Mouse (Mus musculus) layer of hippocampus, adult 9-11 months (tissue): ENCODE data around the gene Cryga.
A peak's percentile ranks its signal among the peaks of the same experiment; 100 is the strongest.
"Not testable (repeated sequence)": the region's sequence is repeated elsewhere in the genome, so short reads cannot be mapped to it uniquely, and the experiment has no call there.

Experiments used
- DNase-seq: peaks from one replicate; pipeline ENCODE4 v3.0.0; 2022

The Cryga gene

DNA sequence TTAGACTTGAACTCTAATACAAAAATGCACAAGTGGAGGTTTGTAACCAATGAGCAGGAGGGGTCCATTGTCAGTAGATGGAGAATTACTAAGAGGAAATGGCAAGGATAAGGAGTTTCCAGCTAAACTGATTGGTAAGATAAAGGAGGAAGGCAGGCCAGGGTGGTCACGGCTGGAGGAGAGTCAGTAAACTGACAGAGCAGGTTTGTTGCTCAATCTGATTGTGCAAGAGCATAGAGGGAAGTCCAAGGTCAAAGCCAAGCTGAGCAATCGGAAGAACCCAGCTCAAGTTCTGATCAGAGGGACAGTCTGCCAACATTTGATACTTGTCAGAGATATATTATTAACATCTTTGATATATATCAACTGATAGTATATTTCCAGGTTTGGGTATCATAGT lies 12.8 kb downstream of the Cryga start:
- peak; percentile 6 for DNase-seq

DNA sequence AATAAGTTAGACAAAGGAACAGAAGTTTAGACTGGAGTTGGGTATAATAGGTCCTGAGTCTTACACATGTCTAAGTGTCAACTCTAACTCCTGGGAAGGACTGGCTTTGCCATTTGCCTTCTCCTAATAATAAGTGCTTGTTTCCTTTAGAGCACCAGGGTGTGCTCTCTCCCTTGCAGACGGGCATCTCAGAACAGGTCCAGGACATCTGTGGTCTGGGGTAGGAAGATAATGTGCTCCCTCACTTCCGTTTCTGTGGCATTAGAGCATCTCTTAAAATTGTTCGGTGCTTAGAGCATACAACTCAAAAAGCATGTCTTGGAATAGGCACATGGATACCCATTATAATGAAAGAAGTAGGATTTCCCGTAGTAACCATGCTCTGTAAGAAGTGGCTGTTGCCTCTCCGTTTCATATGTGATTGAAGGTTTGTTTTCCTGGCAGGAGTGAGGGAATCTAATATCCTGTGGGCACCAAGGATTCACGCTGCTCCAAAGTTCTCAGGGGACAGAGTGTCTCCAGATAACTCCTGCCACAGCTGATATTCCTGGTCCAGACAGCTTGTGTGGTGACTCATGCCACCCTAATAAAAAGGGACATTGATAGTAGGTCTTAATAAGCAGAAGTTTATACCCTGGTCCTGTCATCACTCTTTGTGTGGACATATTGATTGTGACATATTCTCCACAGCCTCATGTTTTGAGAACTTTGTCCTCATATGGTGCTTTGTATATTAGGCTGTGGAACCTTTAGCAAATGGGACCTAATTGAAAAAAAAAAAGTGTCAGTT lies 14.4 kb downstream of the Cryga start:
- DNase-seq: no peak

DNA sequence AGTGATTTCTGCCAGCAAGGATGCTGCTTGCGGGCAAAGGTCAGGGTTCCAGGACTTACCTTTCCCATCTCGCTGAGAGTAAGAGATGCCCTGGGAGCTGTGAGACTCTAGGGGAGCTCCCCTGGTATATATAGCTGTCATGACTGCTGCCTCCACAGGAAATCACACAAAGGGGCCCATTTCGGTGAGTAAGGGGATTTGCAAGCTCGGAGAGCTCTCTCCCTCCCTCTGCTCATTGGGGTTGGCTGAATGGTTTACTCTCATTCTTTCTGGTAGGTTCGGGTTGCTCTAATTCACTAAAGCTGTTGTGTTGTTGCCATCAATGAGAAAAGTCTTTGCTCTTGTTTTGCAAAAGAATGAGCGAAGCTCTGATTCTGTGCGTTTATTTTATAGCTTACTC lies 21.0 kb downstream of the Cryga start, which contains the start of gene Crygb:
Gene Crygb, minus strand, starts transcription at position 101 of the 400 bp plus-strand sequence.
- no peak for DNase-seq

DNA sequence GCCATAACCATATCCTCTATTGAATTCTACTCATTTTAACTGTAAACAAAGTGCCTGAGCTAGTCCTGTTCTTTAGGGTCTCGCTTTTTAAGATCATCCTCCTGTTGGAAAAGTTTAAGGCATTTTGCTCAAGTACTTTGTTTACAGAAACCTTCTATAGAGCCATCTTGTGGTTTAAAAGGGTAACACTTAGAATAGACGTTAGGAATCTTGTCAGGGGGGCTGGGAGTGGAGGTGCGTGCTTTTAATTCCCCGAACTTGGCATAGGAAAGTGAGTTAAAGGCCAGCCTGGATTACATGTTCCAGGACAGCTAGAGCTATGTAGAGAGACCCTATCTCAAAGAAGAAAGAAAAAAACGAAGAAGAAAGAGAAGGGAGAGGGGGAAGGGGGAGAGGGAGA lies 27.6 kb downstream of the Cryga start:
- DNase-seq: no peak

DNA sequence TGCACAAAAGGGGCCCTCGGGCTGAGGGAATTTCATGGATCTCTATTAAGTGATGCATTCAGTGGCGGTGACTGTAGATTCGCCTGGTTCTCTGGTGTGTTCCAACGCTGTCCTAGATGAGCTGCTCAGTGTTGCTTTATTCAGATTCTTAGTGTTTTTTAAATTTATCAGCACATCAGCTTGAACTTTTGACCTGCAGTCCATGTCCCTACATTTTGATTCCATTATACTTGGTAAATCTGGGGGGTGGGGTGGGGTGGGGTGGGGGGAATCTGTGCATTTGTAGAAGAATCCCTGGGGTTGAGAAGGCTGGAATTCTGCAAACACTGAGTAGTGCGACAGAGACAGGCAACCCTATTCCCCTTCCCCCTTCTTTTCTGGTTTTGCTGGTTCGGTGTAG lies 29.6 kb downstream of the Cryga start, which contains the start of gene Crygc:
Gene Crygc, minus strand, starts transcription at position 101 of the 400 bp plus-strand sequence.
- DNase-seq: no peak

DNA sequence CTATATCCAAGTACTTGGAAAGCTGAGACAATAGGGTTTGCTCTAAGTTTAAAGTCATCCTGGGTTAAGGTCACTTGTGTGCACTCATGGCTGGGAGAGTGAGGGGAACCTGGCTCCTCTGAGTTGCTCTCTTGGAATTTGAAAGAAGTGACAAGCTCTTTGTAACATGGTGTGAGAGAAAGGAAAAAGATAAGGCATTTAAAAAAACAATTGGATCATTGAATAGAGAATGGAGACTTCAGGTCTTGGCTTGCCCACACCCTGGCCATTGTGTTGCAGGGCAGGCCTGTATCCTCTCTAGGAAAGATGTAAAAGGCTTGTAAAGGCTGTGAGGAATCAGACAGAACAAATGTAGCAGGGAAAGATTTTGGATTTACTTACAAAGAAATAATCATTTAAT lies 35.3 kb downstream of the Cryga start:
- no peak for DNase-seq

DNA sequence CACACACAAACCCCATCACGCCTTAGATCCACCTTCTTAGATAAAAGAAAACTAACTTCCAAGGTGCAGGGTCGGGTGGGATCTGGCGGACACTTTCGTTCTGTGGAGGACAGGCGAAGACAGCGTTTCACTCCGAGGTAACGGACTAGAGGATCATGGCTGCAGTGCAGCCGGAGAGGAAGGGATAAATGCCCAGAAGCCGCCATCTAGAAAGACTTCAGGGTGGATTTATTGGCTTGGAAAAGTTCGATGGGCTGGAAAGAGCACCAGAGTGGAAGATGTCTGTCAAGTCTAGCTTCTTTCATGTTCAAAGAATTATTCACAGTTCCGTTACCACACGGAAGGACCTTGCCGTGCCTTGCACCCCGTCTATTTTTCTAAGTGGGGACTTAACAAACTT lies 39.0 kb downstream of the Cryga start:
- DNase-seq: no peak

DNA sequence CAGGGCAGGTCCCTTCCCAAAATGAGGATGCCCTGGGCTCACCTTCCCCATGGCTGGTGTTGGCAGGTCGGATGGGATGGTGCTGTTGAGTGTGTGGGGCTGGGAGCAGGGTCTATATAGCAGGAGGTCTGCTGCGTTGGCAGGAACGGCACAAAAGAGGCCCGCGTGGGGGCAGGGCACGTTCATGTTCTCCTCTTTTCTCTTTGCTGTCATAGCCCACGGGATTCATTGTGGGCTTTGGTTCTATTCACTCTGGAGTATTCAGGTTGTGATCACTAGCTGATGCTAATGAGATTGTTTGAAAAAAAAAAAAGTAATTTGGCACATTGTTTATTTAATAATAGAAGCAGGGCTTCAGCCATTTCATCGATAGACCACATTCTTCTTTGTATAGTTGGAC lies 39.8 kb downstream of the Cryga start, which contains the start of gene Crygd:
Gene Crygd, minus strand, starts transcription at position 101 of the 400 bp plus-strand sequence.
- no peak for DNase-seq

DNA sequence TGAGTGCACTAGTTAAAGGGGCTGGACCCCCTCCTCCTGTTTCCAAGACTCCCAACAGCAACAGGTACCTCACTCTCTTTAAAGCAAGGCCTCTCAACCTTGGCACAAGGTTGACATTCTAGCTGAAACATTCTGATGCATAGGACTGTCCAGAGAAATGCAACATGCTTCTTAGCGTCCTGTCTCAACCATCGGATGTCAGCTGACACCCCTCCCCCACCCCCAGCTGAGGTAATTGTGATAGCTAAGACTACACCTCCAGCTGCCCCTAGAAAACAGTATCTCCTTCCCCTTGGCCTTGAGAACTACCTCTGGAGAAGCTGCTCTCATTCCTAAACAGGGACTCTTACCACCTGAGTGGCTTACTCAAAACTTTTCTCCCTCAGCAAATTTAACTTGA lies 51.0 kb downstream of the Cryga start:
- DNase-seq: no peak

DNA sequence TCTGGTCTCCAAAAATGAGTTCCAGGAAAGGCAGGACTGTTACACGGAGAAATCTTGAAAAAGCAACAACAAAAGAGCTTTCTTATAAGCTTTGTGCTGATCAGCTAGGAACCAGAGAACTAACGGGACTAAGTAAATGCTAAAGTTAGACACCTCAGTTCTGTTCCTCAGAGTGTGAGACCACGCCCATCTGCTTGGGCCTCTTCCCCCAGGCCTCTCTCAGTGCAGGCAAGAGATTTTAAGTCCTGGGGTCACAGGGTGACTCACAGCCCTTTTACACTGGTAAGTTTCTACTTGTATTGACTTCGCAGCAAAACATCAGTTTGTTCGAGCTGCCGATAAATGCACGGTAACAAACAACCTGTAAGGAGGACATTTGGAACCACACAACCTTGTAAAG lies 51.5 kb downstream of the Cryga start:
- DNase-seq: no peak

DNA sequence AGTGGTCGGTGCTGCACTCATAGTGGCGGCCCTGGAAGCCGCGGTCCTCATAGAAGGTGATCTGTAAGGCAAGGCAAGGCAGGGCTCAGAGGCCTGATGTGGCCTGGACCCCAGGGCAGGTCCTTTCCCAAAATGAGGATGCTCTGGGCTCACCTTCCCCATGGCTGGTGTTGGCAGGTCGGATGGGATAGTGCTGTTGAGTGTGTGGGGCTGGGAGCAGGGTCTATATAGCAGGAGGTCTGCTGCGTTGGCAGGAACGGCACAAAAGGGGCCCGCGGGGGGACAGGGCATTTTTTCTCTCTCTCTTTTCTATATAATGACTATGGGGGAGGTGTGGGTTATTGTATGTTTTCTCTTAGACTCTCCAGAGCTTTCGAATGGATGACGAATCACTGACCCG lies 52.2 kb downstream of the Cryga start, which contains the start of gene Cryge:
Gene Cryge, minus strand, starts transcription at position 198 of the 400 bp plus-strand sequence.
- not testable (repeated sequence) for DNase-seq
